Mouse (Mus musculus): ENCODE measurements at regions not wholly inside any gene's neighbourhood (a gene's known extent, or its start where the extent isn't known, plus 50 kb on each side); places are given as distances from the start of the nearest gene placed in this dataset.

DNA sequence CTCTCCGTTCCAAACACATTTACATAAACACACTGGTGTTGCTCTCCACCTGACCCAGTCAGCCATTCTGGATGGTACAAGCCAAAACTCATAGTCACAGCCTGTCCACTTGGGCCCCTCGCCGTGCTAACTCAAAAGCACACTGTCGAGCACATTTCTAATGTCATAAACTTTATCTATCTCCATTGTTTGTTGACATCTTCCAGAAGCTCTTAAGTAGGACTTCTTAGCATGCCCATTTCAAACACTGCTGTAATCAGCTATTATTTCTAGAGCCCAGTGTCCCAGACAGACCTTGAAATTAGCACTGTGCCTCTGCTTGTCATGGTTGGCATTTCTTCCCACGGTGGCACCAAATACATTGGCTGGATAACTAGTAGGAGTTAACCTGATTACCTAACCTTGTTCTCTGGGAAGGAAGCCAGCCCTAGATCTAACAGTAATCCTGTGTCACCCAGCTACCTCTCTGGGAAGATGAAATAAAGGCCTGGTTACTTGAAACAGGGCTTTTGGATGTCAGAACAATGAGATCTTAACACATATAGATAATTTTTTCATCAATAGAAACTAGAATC is 180.1 kb upstream of the Cited2 start:
- TF ChIP-seq GATA1 (IDR thresholded peaks at IDR 0.05; ENCODE audit: borderline replicate concordance, low read length) (no peak), FLI1 (IDR thresholded peaks at IDR 0.05; ENCODE audit: low read length) (no peak)

All from megakaryocyte, embryonic 14.5 days (primary cell).